Comparison of ENCODE assay signal across 10 mouse cellular contexts in the genomic region with DNA sequence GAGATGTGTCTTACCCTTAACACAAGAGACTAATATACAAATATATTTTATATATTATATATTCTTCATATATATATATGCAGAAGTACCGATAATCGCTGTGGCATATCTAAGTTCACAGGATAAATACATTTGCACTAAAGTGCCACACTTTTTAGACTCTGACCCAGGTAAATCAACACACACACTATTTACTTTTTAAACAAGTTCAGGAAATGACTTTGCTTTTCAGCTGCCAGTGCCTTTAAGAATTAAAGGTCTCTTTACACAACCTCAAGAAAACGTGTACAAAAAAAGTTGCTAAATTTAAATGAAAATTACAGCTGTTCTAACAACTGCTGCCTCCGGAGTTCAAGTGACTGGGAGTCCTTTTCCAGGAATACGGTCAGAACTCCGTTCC.
DNase-seq lines count a peak whose midpoint lies in the region; ATAC-seq and TF ChIP-seq lines count a peak whose summit lies in the region.
"Had no signal": no experiment of that assay in that cellular context is flagged by ENCODE, and none has a peak within 500 bp of the region (broad histone marks: within the 10 kb centered on the region; RNA-seq: fewer than 3 reads in every experiment).

No protein-coding gene starts in this region.

- no peak for ATAC-seq in heart, postnatal 0 days (ENCODE audit: insufficient read depth, low read depth)
- ATAC-seq in neural tube, embryonic 13.5 days (ENCODE audit: low read depth): no peak
- ATAC-seq in neural tube, embryonic 15.5 days (ENCODE audit: low FRiP score): no peak
- ATAC-seq in limb, embryonic 15.5 days (ENCODE audit: insufficient number of reproducible peaks, low FRiP score, low TSS enrichment, low read depth): no peak
- no peak for ATAC-seq in stomach, embryonic 16.5 days (ENCODE audit: insufficient read depth, low FRiP score)

- H3K27ac ChIP-seq in heart, postnatal 0 days (ENCODE audit: low read depth): no peak overlapping the region
- no peak overlapping the region for H3K27ac ChIP-seq in neural tube, embryonic 13.5 days (replicated peaks)
- no peak overlapping the region for H3K27ac ChIP-seq in neural tube, embryonic 15.5 days (replicated peaks)
- H3K27ac ChIP-seq in limb, embryonic 15.5 days: no peak overlapping the region
- H3K27ac ChIP-seq in stomach, embryonic 16.5 days (ENCODE audit: low read length): peak overlapping the region; percentile 74

- H3K4me1 ChIP-seq in heart, postnatal 0 days (ENCODE audit: control insufficient read depth, insufficient read depth): peaks cover 29% of the 10 kb centered on the region
- peaks cover 52% of the 10 kb centered on the region for H3K4me1 ChIP-seq in neural tube, embryonic 13.5 days (replicated peaks)
- peaks cover 25% of the 10 kb centered on the region for H3K4me1 ChIP-seq in neural tube, embryonic 15.5 days
- H3K4me1 ChIP-seq in limb, embryonic 15.5 days: peaks cover 5% of the 10 kb centered on the region
- peaks cover 17% of the 10 kb centered on the region for H3K4me1 ChIP-seq in stomach, embryonic 16.5 days (ENCODE audit: control insufficient read depth, insufficient read depth, low read length)

- H3K27me3 ChIP-seq in heart, postnatal 0 days (ENCODE audit: control insufficient read depth, insufficient read depth, low read length): no peaks in the 10 kb centered on the region
- no peaks in the 10 kb centered on the region for H3K27me3 ChIP-seq in neural tube, embryonic 13.5 days
- H3K27me3 ChIP-seq in neural tube, embryonic 15.5 days (replicated peaks): no peaks in the 10 kb centered on the region
- H3K27me3 ChIP-seq in limb, embryonic 15.5 days: no peaks in the 10 kb centered on the region
- no peaks in the 10 kb centered on the region for H3K27me3 ChIP-seq in stomach, embryonic 16.5 days (ENCODE audit: control insufficient read depth, insufficient read depth, low read length)

- H3K9ac ChIP-seq in heart, postnatal 0 days (replicated peaks; ENCODE audit: low read depth, low read length): no peak overlapping the region; the same call in 1 of the 2 replicates
- 0 out of 2 replicates have a peak overlapping the region, but pooled peaks have one; percentile 26 for H3K9ac ChIP-seq in neural tube, embryonic 13.5 days
- no peak overlapping the region for H3K9ac ChIP-seq in neural tube, embryonic 15.5 days (replicated peaks)
- H3K9ac ChIP-seq in limb, embryonic 15.5 days: no peak overlapping the region
- H3K9ac ChIP-seq in stomach, embryonic 16.5 days (ENCODE audit: low read length): no peak overlapping the region

- no peak for TF ChIP-seq EP300 in heart, postnatal 0 days (IDR thresholded peaks at IDR 0.05; ENCODE audit: low read depth)

- H3K9me3 ChIP-seq in heart, postnatal 0 days (replicated peaks; ENCODE audit: control insufficient read depth, low read length): no peaks in the 10 kb centered on the region
- H3K9me3 ChIP-seq in neural tube, embryonic 13.5 days: no peaks in the 10 kb centered on the region
- no peaks in the 10 kb centered on the region for H3K9me3 ChIP-seq in neural tube, embryonic 15.5 days (replicated peaks)
- no peaks in the 10 kb centered on the region for H3K9me3 ChIP-seq in limb, embryonic 15.5 days
- no peaks in the 10 kb centered on the region for H3K9me3 ChIP-seq in stomach, embryonic 16.5 days (replicated peaks; ENCODE audit: control insufficient read depth, low read length)

- intact Hi-C loops in heart, postnatal 14 days (cut with DNase I): loop anchor here (2.0 kb wide), 1 partner anchor 41 kb away; no protein-coding TSS in a partner anchor

- WGBS in heart, postnatal 0 days: 40% methylated on average over 6 of the region's 6 CpGs
- WGBS in neural tube, embryonic 13.5 days: 51% methylated on average over 6 of the region's 6 CpGs
- WGBS in neural tube, embryonic 15.5 days: 52% methylated on average over 6 of the region's 6 CpGs
- 45% methylated on average over 6 of the region's 6 CpGs for WGBS in limb, embryonic 15.5 days
- WGBS in stomach, embryonic 16.5 days: 29% methylated on average over 6 of the region's 6 CpGs

- no peak for DNase-seq in heart, postnatal 0 days (ENCODE audit: low spot score)
- no peak for DNase-seq in heart, postnatal 14 days
- DNase-seq in left cerebral cortex, adult 11 months (ENCODE audit: low spot score): no peak
- DNase-seq in cerebellum, adult 9-10 months: no peak
- DNase-seq: cerebellum, adult 2 months; lung, postnatal 36 days had no signal

- TF ChIP-seq CTCF in heart, postnatal 0 days (IDR thresholded peaks at IDR 0.05; ENCODE audit: low read depth): no peak

- H3K36me3 ChIP-seq in heart, postnatal 0 days (replicated peaks; ENCODE audit: control insufficient read depth, insufficient read depth, low read length): no peaks in the 10 kb centered on the region
- 0 out of 2 replicates have a peak, but pooled peaks cover 4% of the 10 kb centered on the region for H3K36me3 ChIP-seq in neural tube, embryonic 13.5 days
- no peaks in the 10 kb centered on the region for H3K36me3 ChIP-seq in neural tube, embryonic 15.5 days
- no peaks in the 10 kb centered on the region for H3K36me3 ChIP-seq in limb, embryonic 15.5 days
- no peaks in the 10 kb centered on the region for H3K36me3 ChIP-seq in stomach, embryonic 16.5 days (ENCODE audit: control insufficient read depth, insufficient read depth, low read length)

- peak overlapping the region; percentile 26; the same call in 1 of the 2 replicates for H3K4me3 ChIP-seq in heart, postnatal 0 days (ENCODE audit: low read depth, low read length)
- H3K4me3 ChIP-seq in neural tube, embryonic 13.5 days: no peak overlapping the region
- H3K4me3 ChIP-seq in neural tube, embryonic 15.5 days (replicated peaks): no peak overlapping the region
- 0 out of 2 replicates have a peak overlapping the region, but pooled peaks have one; percentile 12 for H3K4me3 ChIP-seq in limb, embryonic 15.5 days
- peak overlapping the region; percentile 31 for H3K4me3 ChIP-seq in stomach, embryonic 16.5 days (replicated peaks; ENCODE audit: low read length)

- peak overlapping the region; percentile 37 for H3K4me2 ChIP-seq in heart, postnatal 0 days (ENCODE audit: low read depth, low read length)
- no peak overlapping the region for H3K4me2 ChIP-seq in neural tube, embryonic 13.5 days
- H3K4me2 ChIP-seq in neural tube, embryonic 15.5 days: no peak overlapping the region
- no peak overlapping the region for H3K4me2 ChIP-seq in limb, embryonic 15.5 days
- peak overlapping the region; percentile 17; the same call in 1 of the 2 replicates for H3K4me2 ChIP-seq in stomach, embryonic 16.5 days (ENCODE audit: low read depth, low read length)

Comparison
In these comparisons a context has a peak if more than half of its experiments do, and no peak if none do; other contexts are left out.
1. H3K4me2 ChIP-seq: peak in heart, postnatal 0 days (single experiment) and stomach, embryonic 16.5 days (single experiment); none in neural tube, embryonic 13.5 days (single experiment), neural tube, embryonic 15.5 days (single experiment) and limb, embryonic 15.5 days (single experiment).
2. H3K4me3 ChIP-seq: peak in heart, postnatal 0 days (single experiment), limb, embryonic 15.5 days (single experiment) and stomach, embryonic 16.5 days (single experiment); none in neural tube, embryonic 13.5 days (single experiment) and neural tube, embryonic 15.5 days (single experiment).